In the genomic region with DNA sequence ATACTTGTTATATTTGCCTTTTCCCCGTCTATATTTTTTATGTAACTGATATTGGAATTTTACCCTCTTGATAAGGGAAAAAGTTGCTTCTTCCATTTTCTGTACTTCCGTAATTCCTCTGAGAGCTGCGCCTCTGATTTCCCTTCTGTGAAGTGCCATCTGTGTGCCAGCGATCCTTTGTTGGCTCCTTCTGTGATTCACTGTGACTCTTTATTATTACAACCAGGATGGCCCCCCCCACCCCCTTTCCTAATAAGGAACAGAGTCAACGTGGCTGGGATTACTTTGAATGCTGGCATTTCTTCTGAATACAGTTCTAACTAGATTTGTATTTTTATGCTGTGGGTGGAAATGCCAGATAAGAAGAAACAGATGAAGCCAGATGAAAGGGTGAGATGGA, we compare ENCODE assay signal across 16 mouse cellular contexts.
DNase-seq lines count a peak whose midpoint lies in the region; ATAC-seq and TF ChIP-seq lines count a peak whose summit lies in the region.
"Had no signal": no experiment of that assay in that cellular context is flagged by ENCODE, and none has a peak within 500 bp of the region (broad histone marks: within the 10 kb centered on the region; RNA-seq: fewer than 3 reads in every experiment).

No protein-coding gene starts in this region.

- peak; percentile 60 for DNase-seq in embryo, embryonic 11 days
- DNase-seq in embryo, embryonic 10 days (ENCODE audit: low spot score): no peak
- no peak for DNase-seq in midbrain, embryonic 11.5 days (ENCODE audit: low spot score, missing footprints)
- no peak for DNase-seq in midbrain, embryonic 10.5 days (ENCODE audit: low spot score)
- DNase-seq in forebrain, postnatal 0 days: peak; percentile 63
- no peak for DNase-seq in ovary, postnatal 36 days (ENCODE audit: low spot score)
- DNase-seq in thymus, postnatal 0 days (ENCODE audit: low spot score): no peak
- DNase-seq: cerebellum, adult 9-11 months; gastrocnemius, postnatal 14 days; kidney, adult 18-20 months; kidney, postnatal 14 days; lung, postnatal 10 days had no signal

- H3K27ac ChIP-seq in midbrain, embryonic 11.5 days (ENCODE audit: low read depth, low read length): no peak overlapping the region; the same call in 1 of the 2 replicates
- H3K27ac ChIP-seq in midbrain, embryonic 10.5 days (replicated peaks): no peak overlapping the region
- H3K27ac ChIP-seq in forebrain, postnatal 0 days (ENCODE audit: low read depth, low read length): no peak overlapping the region
- peak overlapping the region; percentile 55; the same call in 1 of the 2 replicates for H3K27ac ChIP-seq in midbrain, embryonic 15.5 days
- H3K27ac ChIP-seq: hindbrain, embryonic 15.5 days; liver, embryonic 15.5 days had no signal

- peak; percentile 29; the same call in 1 of the 2 replicates for ATAC-seq in midbrain, embryonic 11.5 days (ENCODE audit: low FRiP score)
- peak; percentile 69; the same call in 1 of the 2 replicates for ATAC-seq in forebrain, postnatal 0 days
- peak; percentile 60; the same call in 1 of the 2 replicates for ATAC-seq in midbrain, embryonic 15.5 days (replicated peaks)

- TF ChIP-seq CTCF in forebrain, postnatal 0 days (IDR thresholded peaks at IDR 0.05; ENCODE audit: low read depth): no peak

- no peaks in the 10 kb centered on the region for H3K36me3 ChIP-seq in midbrain, embryonic 11.5 days (ENCODE audit: control insufficient read depth, insufficient read depth, low read length)
- H3K36me3 ChIP-seq in midbrain, embryonic 10.5 days: no peaks in the 10 kb centered on the region
- H3K36me3 ChIP-seq in forebrain, postnatal 0 days (ENCODE audit: insufficient read depth): no peaks in the 10 kb centered on the region
- no peaks in the 10 kb centered on the region for H3K36me3 ChIP-seq in midbrain, embryonic 15.5 days (replicated peaks)
- H3K36me3 ChIP-seq: hindbrain, embryonic 15.5 days; liver, embryonic 15.5 days had no signal

- H3K4me2 ChIP-seq in midbrain, embryonic 11.5 days: no peak overlapping the region
- no peak overlapping the region for H3K4me2 ChIP-seq in forebrain, postnatal 0 days (ENCODE audit: low read depth)
- H3K4me2 ChIP-seq in midbrain, embryonic 15.5 days: no peak overlapping the region
- H3K4me2 ChIP-seq: hindbrain, embryonic 15.5 days; liver, embryonic 15.5 days had no signal

- no peaks in the 10 kb centered on the region for H3K27me3 ChIP-seq in midbrain, embryonic 11.5 days (ENCODE audit: control insufficient read depth, insufficient read depth, low read length)
- no peaks in the 10 kb centered on the region for H3K27me3 ChIP-seq in midbrain, embryonic 10.5 days (ENCODE audit: low read depth, poor library complexity, severe bottlenecking)
- no peaks in the 10 kb centered on the region for H3K27me3 ChIP-seq in forebrain, postnatal 0 days (ENCODE audit: insufficient read depth, low read length)
- no peaks in the 10 kb centered on the region for H3K27me3 ChIP-seq in midbrain, embryonic 15.5 days (replicated peaks)
- H3K27me3 ChIP-seq: hindbrain, embryonic 15.5 days; liver, embryonic 15.5 days; megakaryocyte, embryonic 14.5 days had no signal

- WGBS in midbrain, embryonic 11.5 days: 64% methylated on average over 5 of the region's 5 CpGs
- 72% methylated on average over 5 of the region's 5 CpGs for WGBS in midbrain, embryonic 10.5 days
- WGBS in forebrain, postnatal 0 days: 20% methylated on average over 5 of the region's 5 CpGs
- WGBS in midbrain, embryonic 15.5 days: 35% methylated on average over 5 of the region's 5 CpGs

- peaks cover 11% of the 10 kb centered on the region for H3K4me1 ChIP-seq in midbrain, embryonic 11.5 days (ENCODE audit: control insufficient read depth, insufficient read depth, low read length)
- peaks cover 32% of the 10 kb centered on the region for H3K4me1 ChIP-seq in midbrain, embryonic 10.5 days
- peaks cover 6% of the 10 kb centered on the region; the same call in 1 of the 2 replicates for H3K4me1 ChIP-seq in forebrain, postnatal 0 days (ENCODE audit: insufficient read depth)
- H3K4me1 ChIP-seq in midbrain, embryonic 15.5 days: peaks cover 18% of the 10 kb centered on the region
- H3K4me1 ChIP-seq: liver, embryonic 15.5 days had no signal

- no peak overlapping the region for H3K4me3 ChIP-seq in midbrain, embryonic 11.5 days (ENCODE audit: low read depth, low read length)
- no peak overlapping the region for H3K4me3 ChIP-seq in midbrain, embryonic 10.5 days
- no peak overlapping the region for H3K4me3 ChIP-seq in forebrain, postnatal 0 days (ENCODE audit: low read depth, low read length)
- no peak overlapping the region for H3K4me3 ChIP-seq in midbrain, embryonic 15.5 days
- H3K4me3 ChIP-seq: hindbrain, embryonic 15.5 days; liver, embryonic 15.5 days; megakaryocyte, embryonic 14.5 days had no signal

- H3K9me3 ChIP-seq in midbrain, embryonic 11.5 days (ENCODE audit: control insufficient read depth, low read length): no peaks in the 10 kb centered on the region
- no peaks in the 10 kb centered on the region for H3K9me3 ChIP-seq in midbrain, embryonic 10.5 days (replicated peaks)
- no peaks in the 10 kb centered on the region for H3K9me3 ChIP-seq in forebrain, postnatal 0 days (ENCODE audit: low read length)
- no peaks in the 10 kb centered on the region for H3K9me3 ChIP-seq in midbrain, embryonic 15.5 days
- H3K9me3 ChIP-seq: hindbrain, embryonic 15.5 days; liver, embryonic 15.5 days; megakaryocyte, embryonic 14.5 days had no signal

- no peak overlapping the region for H3K9ac ChIP-seq in midbrain, embryonic 11.5 days (ENCODE audit: low read length)
- no peak overlapping the region for H3K9ac ChIP-seq in forebrain, postnatal 0 days
- no peak overlapping the region for H3K9ac ChIP-seq in midbrain, embryonic 15.5 days
- H3K9ac ChIP-seq: hindbrain, embryonic 15.5 days; liver, embryonic 15.5 days had no signal

Comparison
In these comparisons a context has a peak if more than half of its experiments do, and no peak if none do; other contexts are left out.
1. DNase-seq: peak in embryo, embryonic 11 days (single experiment) and forebrain, postnatal 0 days (single experiment); none in embryo, embryonic 10 days (single experiment), midbrain, embryonic 11.5 days (single experiment), midbrain, embryonic 10.5 days (single experiment), ovary, postnatal 36 days (single experiment) and thymus, postnatal 0 days (single experiment).
2. Peak in every context shown above with its lines, with median percentiles within 50 percentile points of each other: ATAC-seq.